Mouse (Mus musculus): Measurements from ENCODE around the gene Gm43518.

DNA sequence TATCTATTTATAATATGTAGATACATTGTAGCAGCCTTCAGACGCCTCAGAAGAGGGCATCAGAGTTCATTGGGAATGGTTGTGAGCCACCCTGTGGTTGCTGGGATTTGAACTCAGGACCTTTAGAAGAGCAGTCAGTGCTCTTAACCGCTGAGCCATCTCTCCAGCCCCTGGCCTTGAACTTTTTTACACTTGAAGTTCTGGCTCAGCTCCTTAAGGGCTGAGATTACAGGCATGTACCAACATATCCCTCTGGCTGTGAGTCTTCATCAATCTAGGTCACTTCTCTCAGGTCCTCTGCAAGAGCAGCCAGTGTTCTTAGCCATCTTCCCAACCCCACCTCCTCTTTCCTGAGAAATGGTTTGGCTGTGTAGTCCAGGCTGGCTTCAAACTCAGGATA, 36.9 kb upstream of the Gm43518 start:
- no peak for TF ChIP-seq TAL1 (IDR thresholded peaks at IDR 0.05; ENCODE audit: low read length)
- no peak for TF ChIP-seq GATA1 (IDR thresholded peaks at IDR 0.05; ENCODE audit: low read length)
